Mouse (Mus musculus): ENCODE measurements at regions not wholly inside any gene's neighbourhood (a gene's known extent, or its start where the extent isn't known, plus 50 kb on each side); places are given as distances from the start of the nearest gene placed in this dataset.

GRCm38 (mm10) chr2:172766403-172766802, 173.7 kb downstream of the Bmp7 start:
- TF ChIP-seq CTCF (IDR thresholded peaks at IDR 0.05; ENCODE audit: insufficient read depth, low read depth, low read length) (no peak), POLR2A (IDR thresholded peaks at IDR 0.05; ENCODE audit: insufficient read depth, low read depth, low read length) (no peak)
